Mouse (Mus musculus) spleen, embryonic (tissue): Measurements from ENCODE around the gene Kptn.

Experiments
- CTCF ChIA-PET: fragments of 350-600 bp; sonication (Branson Sonifier 250); formaldehyde crosslinking; loops from one replicate; lab custom pipeline; 2022; lab: Charles Lee

Kptn gene

GRCm38 (mm10) chr7:16119569-16120261 lies at the start of gene Kptn:
Kptn (plus strand) TSS chr7:16119895.
- CTCF ChIA-PET = no interaction called here

GRCm38 (mm10) chr7:16070846-16071245 lies 48.8 kb upstream of the Kptn start:
- CTCF ChIA-PET = interaction anchor here (0.6 kb wide), 1 partner anchor 145 kb away, joined by 5 read pairs; no protein-coding TSS in a partner anchor

- CTCF ChIA-PET = no interaction called here
Measured at GRCm38 (mm10) chr7:16071906-16072305, 47.8 kb upstream of the Kptn start.

- CTCF ChIA-PET = no interaction called here
Measured at GRCm38 (mm10) chr7:16079947-16080346, 39.7 kb upstream of the Kptn start.

- CTCF ChIA-PET = no interaction called here
Measured at GRCm38 (mm10) chr7:16080581-16080980, 39.1 kb upstream of the Kptn start.

GRCm38 (mm10) chr7:16083361-16083760 lies 36.3 kb upstream of the Kptn start:
- CTCF ChIA-PET = interaction anchor here (0.5 kb wide), 1 partner anchor 644 kb away, joined by 3 read pairs; no protein-coding TSS in a partner anchor

- CTCF ChIA-PET = no interaction called here
Measured at GRCm38 (mm10) chr7:16087587-16087986, 32.1 kb upstream of the Kptn start.

- CTCF ChIA-PET = no interaction called here
Measured at GRCm38 (mm10) chr7:16094592-16094991, 25.1 kb upstream of the Kptn start.

- CTCF ChIA-PET = interaction anchor here (0.5 to 0.8 kb wide), 2 partner anchors 32 to 233 kb away, joined by 3 read pairs; no protein-coding TSS in a partner anchor
Measured at GRCm38 (mm10) chr7:16098021-16099017, 21.4 kb upstream of the Kptn start, which contains the start of gene Napa. Napa (plus strand) TSS chr7:16098458.

- CTCF ChIA-PET = no interaction called here
Measured at GRCm38 (mm10) chr7:16099901-16100300, 19.8 kb upstream of the Kptn start.

GRCm38 (mm10) chr7:16101081-16101480 lies 18.6 kb upstream of the Kptn start:
- CTCF ChIA-PET = no interaction called here

- CTCF ChIA-PET = interaction anchor here (0.6 to 0.7 kb wide), 2 partner anchors 36 to 59 kb away, joined by 3 read pairs; no protein-coding TSS in a partner anchor
Measured at GRCm38 (mm10) chr7:16101726-16102475, 17.8 kb upstream of the Kptn start.

- CTCF ChIA-PET = no interaction called here
Measured at GRCm38 (mm10) chr7:16102686-16103226, 16.9 kb upstream of the Kptn start.

GRCm38 (mm10) chr7:16103760-16104159 lies 15.9 kb upstream of the Kptn start:
- CTCF ChIA-PET = no interaction called here

- CTCF ChIA-PET = interaction anchor here (0.6 kb wide), 1 partner anchor 10 kb away, joined by 3 read pairs; no protein-coding TSS in a partner anchor
Measured at GRCm38 (mm10) chr7:16104611-16105388, 14.9 kb upstream of the Kptn start.

GRCm38 (mm10) chr7:16108886-16109542 lies 10.7 kb upstream of the Kptn start:
- CTCF ChIA-PET = no interaction called here

- CTCF ChIA-PET = no interaction called here
Measured at GRCm38 (mm10) chr7:16110158-16110557, 9.5 kb upstream of the Kptn start.

- CTCF ChIA-PET = no interaction called here
Measured at GRCm38 (mm10) chr7:16111284-16112090, 8.2 kb upstream of the Kptn start.

- CTCF ChIA-PET = no interaction called here
Measured at GRCm38 (mm10) chr7:16116418-16116817, 3.3 kb upstream of the Kptn start.
